Mouse (Mus musculus): ENCODE data around the gene Nle1. TPM values are rescaled to one million over a fixed set of nuclear protein-coding genes. Genes with fewer than 3 reads are reported as not detected.

Nle1 gene
- polyA plus RNA-seq (2012; rRNA removed) = 28.2 and 29.1 TPM in 2 replicates

GRCm38 (mm10) chr11:82907651-82908607, at the start of gene Nle1:
TSS of gene Nle1 (minus strand) at chr11:82908411.
- Histone ChIP-seq H3K4me3 (replicated peaks; ENCODE audit: extremely low read depth, low read depth, low read length) (peak within 1 kb of the TSS; percentile 80), H3K4me1 (ENCODE audit: control insufficient read depth, insufficient read depth, low read length) (peaks cover 4% of the 10 kb centered on the region)
- TF ChIP-seq CTCF (IDR thresholded peaks at IDR 0.05; ENCODE audit: insufficient read depth, low read length) = peak; percentile 69
- TF ChIP-seq POLR2A (IDR thresholded peaks at IDR 0.05; ENCODE audit: borderline replicate concordance, extremely low read depth, low read depth, low read length) = peak; percentile 40; the same call in 1 of the 2 replicates
- DNase-seq = peak; percentile 92
- WGBS = 1% methylated on average over 73 of the region's 73 CpGs

DNA sequence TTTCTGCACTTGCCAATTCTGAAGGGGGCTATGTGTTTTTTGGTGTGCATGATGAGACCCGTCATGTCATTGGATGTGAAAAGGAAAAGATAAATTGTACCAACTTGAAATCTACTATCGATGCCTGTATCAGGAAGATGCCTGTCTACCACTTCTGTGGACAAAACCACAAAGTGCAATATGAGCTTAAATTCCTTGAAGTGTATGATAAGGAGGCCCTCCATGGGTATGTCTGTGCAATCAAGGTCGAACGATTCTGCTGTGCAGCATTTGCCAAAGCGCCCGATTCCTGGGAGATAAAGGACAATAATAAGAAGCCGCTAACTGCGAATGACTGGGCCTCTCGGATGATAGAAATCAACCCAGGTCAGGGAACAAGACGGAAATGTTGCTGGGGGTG, 48.7 kb upstream of the Nle1 start:
- TF ChIP-seq CTCF (IDR thresholded peaks at IDR 0.05; ENCODE audit: insufficient read depth, low read length) = no peak
- TF ChIP-seq POLR2A (IDR thresholded peaks at IDR 0.05; ENCODE audit: borderline replicate concordance, extremely low read depth, low read depth, low read length) = no peak
- H3K4me3 ChIP-seq (replicated peaks; ENCODE audit: extremely low read depth, low read depth, low read length) = no peak overlapping the region
- WGBS = 50% methylated on average over 10 of the region's 10 CpGs
- peaks cover 3% of the 10 kb centered on the region for H3K4me1 ChIP-seq (ENCODE audit: control insufficient read depth, insufficient read depth, low read length)
- DNase-seq = no peak

GRCm38 (mm10) chr11:82954631-82955030, 46.4 kb upstream of the Nle1 start:
- no peak for DNase-seq
- Histone ChIP-seq H3K4me1 (ENCODE audit: control insufficient read depth, insufficient read depth, low read length) (peaks cover 2% of the 10 kb centered on the region), H3K4me3 (replicated peaks; ENCODE audit: extremely low read depth, low read depth, low read length) (peak overlapping the region; percentile 1)
- no peak for TF ChIP-seq POLR2A (IDR thresholded peaks at IDR 0.05; ENCODE audit: borderline replicate concordance, extremely low read depth, low read depth, low read length)
- WGBS = 62% methylated on average over 6 of the region's 6 CpGs

DNA sequence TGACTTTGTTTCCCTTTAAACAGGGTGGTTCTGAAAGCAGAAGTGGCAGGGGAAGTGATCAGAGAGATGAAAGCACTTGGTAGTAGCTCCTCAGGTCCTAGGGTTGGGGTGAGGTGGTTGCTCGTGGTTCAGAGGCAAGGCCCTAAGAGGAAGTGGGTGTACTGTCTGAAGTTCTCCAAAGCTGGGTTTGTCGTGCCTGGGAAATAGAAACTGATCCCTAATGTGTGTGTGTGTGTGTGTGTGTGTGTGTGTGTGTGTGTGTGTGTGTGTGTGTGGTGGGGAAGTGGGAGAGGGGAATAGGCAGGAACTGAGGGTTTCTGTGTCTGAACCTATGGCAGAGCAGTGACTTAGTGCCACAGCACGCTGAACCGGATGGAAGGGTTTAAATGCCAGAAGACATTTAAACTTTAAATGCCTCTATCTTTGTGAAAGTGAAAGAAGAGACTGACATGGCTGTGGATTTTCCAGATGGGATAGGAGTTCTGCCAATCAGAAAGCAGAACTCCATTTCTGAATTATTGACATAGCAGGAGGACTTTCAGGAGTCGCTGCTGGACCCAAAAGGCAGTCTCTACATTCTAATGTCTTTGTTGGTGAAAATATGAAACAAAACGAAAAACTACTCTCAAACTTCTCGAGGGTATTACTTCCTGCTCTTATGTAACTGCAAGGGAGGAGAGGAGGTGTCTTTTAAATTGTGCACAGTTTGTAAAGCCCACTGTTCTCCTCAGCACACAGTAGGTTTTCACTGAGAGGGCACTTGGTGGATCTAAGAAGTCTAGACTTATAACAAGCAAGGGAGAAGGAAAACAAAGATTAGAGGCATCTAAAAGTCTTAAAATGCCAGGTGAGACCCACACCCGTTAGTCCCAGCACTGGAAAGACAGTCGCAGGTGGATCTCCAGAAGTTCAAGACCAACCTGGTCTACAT, 44.7 kb upstream of the Nle1 start:
- WGBS = 32% methylated on average over 9 of the region's 9 CpGs
- no peak for TF ChIP-seq POLR2A (IDR thresholded peaks at IDR 0.05; ENCODE audit: borderline replicate concordance, extremely low read depth, low read depth, low read length)
- no peak for TF ChIP-seq CTCF (IDR thresholded peaks at IDR 0.05; ENCODE audit: insufficient read depth, low read length)
- Histone ChIP-seq H3K4me1 (ENCODE audit: control insufficient read depth, insufficient read depth, low read length) (peaks cover 5% of the 10 kb centered on the region), H3K4me3 (replicated peaks; ENCODE audit: extremely low read depth, low read depth, low read length) (peak overlapping the region; percentile 91)
- DNase-seq = no peak

DNA sequence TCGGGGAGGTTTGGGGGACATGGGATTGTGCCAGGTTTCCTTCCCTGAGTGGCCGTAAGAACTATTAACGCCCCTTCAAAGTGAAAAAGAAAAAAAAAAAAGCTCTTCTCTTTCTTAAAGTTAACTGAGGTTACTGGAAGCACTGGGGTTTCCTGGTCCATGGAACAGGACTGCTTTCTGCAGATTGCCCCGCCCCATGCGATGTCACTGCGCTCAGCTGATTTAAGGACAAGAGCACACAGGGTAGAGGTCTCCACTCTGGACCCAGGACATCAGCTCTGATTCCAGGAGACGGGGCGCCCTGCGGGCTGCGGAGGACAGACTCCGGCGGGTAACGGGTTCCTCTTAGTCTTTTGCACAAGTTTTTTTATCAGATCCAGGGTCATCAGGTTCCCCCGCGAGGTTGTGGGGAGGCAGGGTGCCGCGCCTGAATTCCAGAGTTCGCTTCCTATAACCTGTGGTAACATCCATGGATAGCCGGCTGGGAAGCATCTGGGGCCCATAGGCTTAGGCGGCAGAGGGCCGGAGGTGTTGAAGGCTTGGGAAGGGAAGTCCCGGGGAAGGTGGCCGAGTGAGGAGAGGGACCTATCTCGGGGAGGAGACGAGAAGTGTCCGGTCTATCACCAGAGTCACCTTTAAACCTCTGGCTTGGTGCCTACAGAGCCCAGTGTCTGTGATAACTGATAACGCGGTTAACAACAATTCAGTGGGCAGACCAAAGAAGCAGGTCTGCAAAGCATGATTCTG, 43.8 kb upstream of the Nle1 start:
- TF ChIP-seq POLR2A (IDR thresholded peaks at IDR 0.05; ENCODE audit: borderline replicate concordance, extremely low read depth, low read depth, low read length) (peak; percentile 94; the same call in 1 of the 2 replicates), CTCF (IDR thresholded peaks at IDR 0.05; ENCODE audit: insufficient read depth, low read length) (no peak)
- 5% methylated on average over 28 of the region's 28 CpGs for WGBS
- DNase-seq = peak; percentile 43
- Histone ChIP-seq H3K4me1 (ENCODE audit: control insufficient read depth, insufficient read depth, low read length) (peaks cover 7% of the 10 kb centered on the region), H3K4me3 (replicated peaks; ENCODE audit: extremely low read depth, low read depth, low read length) (peak overlapping the region; percentile 91)

- 13% methylated on average over 10 of the region's 10 CpGs for WGBS
- Histone ChIP-seq H3K4me1 (ENCODE audit: control insufficient read depth, insufficient read depth, low read length) (peaks cover 7% of the 10 kb centered on the region), H3K4me3 (replicated peaks; ENCODE audit: extremely low read depth, low read depth, low read length) (peak within 1 kb of the TSS; percentile 91)
- TF ChIP-seq POLR2A (IDR thresholded peaks at IDR 0.05; ENCODE audit: borderline replicate concordance, extremely low read depth, low read depth, low read length) = peak; percentile 29; the same call in 1 of the 2 replicates
- no peak for TF ChIP-seq CTCF (IDR thresholded peaks at IDR 0.05; ENCODE audit: insufficient read depth, low read length)
- no peak for DNase-seq
Measured at GRCm38 (mm10) chr11:82950736-82951481, 42.7 kb upstream of the Nle1 start, which contains the start of gene Slfn5. TSS of gene Slfn5 (plus strand) at chr11:82951349.

DNA sequence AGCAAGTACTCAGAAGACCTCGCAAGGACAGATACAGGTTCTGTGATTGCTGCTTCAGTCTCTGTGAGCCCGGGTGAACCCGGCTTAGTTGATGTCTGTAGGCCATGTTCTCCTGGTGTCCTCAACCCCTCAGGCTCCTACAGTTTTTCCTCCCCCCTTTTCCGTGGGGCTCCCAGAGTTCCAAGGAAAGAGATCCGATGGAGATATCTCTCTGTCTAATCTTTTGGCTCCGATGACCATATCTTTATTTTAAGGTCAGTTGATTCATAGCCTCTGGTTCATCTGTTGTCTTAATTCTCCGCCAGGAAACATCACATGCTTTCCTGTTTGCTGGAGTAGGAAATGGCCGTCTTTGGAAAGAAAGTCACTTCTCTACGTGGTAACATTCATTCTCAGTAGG, 40.8 kb upstream of the Nle1 start:
- peaks cover 5% of the 10 kb centered on the region for H3K4me1 ChIP-seq (ENCODE audit: control insufficient read depth, insufficient read depth, low read length)
- 49% methylated on average over 9 of the region's 9 CpGs for WGBS
- DNase-seq = no peak
- 0 out of 2 replicates have a peak, but pooled peaks have one; percentile 13 for TF ChIP-seq POLR2A (IDR thresholded peaks at IDR 0.05; ENCODE audit: borderline replicate concordance, extremely low read depth, low read depth, low read length)
- no peak for TF ChIP-seq CTCF (IDR thresholded peaks at IDR 0.05; ENCODE audit: insufficient read depth, low read length)
- H3K4me3 ChIP-seq (replicated peaks; ENCODE audit: extremely low read depth, low read depth, low read length) = peak overlapping the region; percentile 18

DNA sequence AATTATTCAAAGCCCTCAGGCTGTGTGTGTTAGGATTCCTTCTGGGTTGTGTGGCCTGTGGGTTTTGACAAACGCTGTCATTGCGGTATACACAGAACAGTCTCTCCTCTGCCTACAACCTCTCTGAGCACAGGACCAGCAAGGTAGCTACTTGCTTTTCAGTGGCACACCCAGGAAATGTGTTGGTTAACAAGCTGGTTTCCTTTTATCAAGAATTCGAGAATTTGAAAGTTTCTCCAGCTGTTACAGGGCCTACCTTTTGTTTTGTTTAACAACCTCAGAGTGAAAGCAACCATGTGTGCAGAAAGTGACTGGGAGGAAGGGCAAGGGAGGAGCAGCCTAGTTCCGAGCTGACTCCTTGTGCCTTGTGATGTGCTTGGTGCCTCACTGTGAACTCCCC, 39.2 kb upstream of the Nle1 start:
- H3K4me3 ChIP-seq (replicated peaks; ENCODE audit: extremely low read depth, low read depth, low read length) = no peak overlapping the region
- WGBS = 51% methylated on average over 4 of the region's 4 CpGs
- H3K4me1 ChIP-seq (ENCODE audit: control insufficient read depth, insufficient read depth, low read length) = peaks cover 5% of the 10 kb centered on the region
- no peak for TF ChIP-seq POLR2A (IDR thresholded peaks at IDR 0.05; ENCODE audit: borderline replicate concordance, extremely low read depth, low read depth, low read length)
- TF ChIP-seq CTCF (IDR thresholded peaks at IDR 0.05; ENCODE audit: insufficient read depth, low read length) = no peak
- no peak for DNase-seq
